Mouse (Mus musculus): ENCODE results near the gene Erc2. TPM values are rescaled to one million over a fixed set of nuclear protein-coding genes. Genes with fewer than 3 reads are reported as not detected.

Gene Erc2
- total RNA-seq (2012; rRNA removed): not detected in 2 replicates
- not detected in 2 replicates for total RNA-seq (2014; rRNA removed)
- polyA plus RNA-seq (2012; ENCODE audit: insufficient read length, low read depth): not detected in 2 replicates

- Histone ChIP-seq H3K36me3 (replicated peaks in 1 of 2; ENCODE audit: control insufficient read depth in 1 of 2, insufficient read depth in 1 of 2, low read length in 1 of 2) (no peaks in the 10 kb centered on the region), H3K4me3 (replicated peaks in 1 of 3; ENCODE audit: low read depth in 2 of 3, low read length in 2 of 3, poor library complexity in 1 of 3) (no peak within 1 kb of the TSS), H3K27ac (ENCODE audit: insufficient read depth, low read depth) (no peak within 1 kb of the TSS), H3K9ac (ENCODE audit: insufficient read depth, low read depth) (no peak within 1 kb of the TSS), H3K4me2 (ENCODE audit: insufficient read depth, low read depth, poor library complexity, severe bottlenecking) (no peak within 1 kb of the TSS), H3K79me2 (replicated peaks; ENCODE audit: control insufficient read depth, extremely low read depth, insufficient read depth, poor library complexity, severe bottlenecking) (no peaks in the 10 kb centered on the region), H3K9me3 (replicated peaks; ENCODE audit: low read length) (no peaks in the 10 kb centered on the region), H3K4me1 (ENCODE audit: control insufficient read depth in 1 of 2, insufficient read depth in 2 of 2) (no peaks in the 10 kb centered on the region), H3K27me3 (replicated peaks) (no peaks in the 10 kb centered on the region)
- DNase-seq (ENCODE audit: extremely low read depth): no peak
- TF ChIP-seq ETS1 (conservative IDR thresholded peaks at IDR 0.05; ENCODE audit: low read depth, low read length) (no peak), CTCF (conservative IDR thresholded peaks at IDR 0.05 in 1 of 2, IDR thresholded peaks at IDR 0.05 in 1 of 2; ENCODE audit: low read depth in 2 of 2, low read length in 2 of 2) (no peak), USF2 (conservative IDR thresholded peaks at IDR 0.05; ENCODE audit: low read depth, low read length) (no peak), MXI1 (IDR thresholded peaks at IDR 0.05; ENCODE audit: low read depth, low read length) (no peak), GABPA (IDR thresholded peaks at IDR 0.05; ENCODE audit: insufficient replicate concordance, low read depth, low read length) (no peak), ZMIZ1 (IDR thresholded peaks at IDR 0.05; ENCODE audit: low read depth, low read length) (no peak), BHLHE40 (IDR thresholded peaks at IDR 0.05; ENCODE audit: low read depth, low read length) (no peak), CHD2 (IDR thresholded peaks at IDR 0.05; ENCODE audit: low read length) (no peak), KAT2A (IDR thresholded peaks at IDR 0.05; ENCODE audit: insufficient replicate concordance, low read length) (no peak), POLR2AphosphoS2 (IDR thresholded peaks at IDR 0.05; ENCODE audit: low read depth, low read length) (no peak), ZC3H11A (IDR thresholded peaks at IDR 0.05; ENCODE audit: low read depth, low read length) (no peak)
- in situ Hi-C loops (cut with MboI; ENCODE audit: low pct_ligation_motif_present, low pct_unique_long_range_greater_than_20kb, low sequenced_read_pairs) (no loop called here), dilution Hi-C loops (cut with MboI; ENCODE audit: extremely low pct_ligation_motif_present, extremely low pct_unique_long_range_greater_than_20kb, low sequenced_read_pairs) (no loop called here)
Measured at GRCm38 (mm10) chr14:27622176-27622922, at the start of gene Erc2. Gene Erc2 (plus strand): TSS chr14:27622428.

GRCm38 (mm10) chr14:27578443-27578842 lies 43.8 kb upstream of the Erc2 start:
- dilution Hi-C loops (cut with MboI; ENCODE audit: extremely low pct_ligation_motif_present, extremely low pct_unique_long_range_greater_than_20kb, low sequenced_read_pairs): no loop called here
- H3K9ac ChIP-seq (ENCODE audit: insufficient read depth, low read depth): no peak overlapping the region
- H3K4me2 ChIP-seq (ENCODE audit: insufficient read depth, low read depth, poor library complexity, severe bottlenecking): no peak overlapping the region
- H3K4me1 ChIP-seq (ENCODE audit: control insufficient read depth in 1 of 2, insufficient read depth in 2 of 2): peaks cover 0 to 27% of the 10 kb centered on the region in 2 experiments; a peak in 2 of 4 replicates
- no peaks in the 10 kb centered on the region for H3K36me3 ChIP-seq (replicated peaks in 1 of 2; ENCODE audit: control insufficient read depth in 1 of 2, insufficient read depth in 1 of 2, low read length in 1 of 2)
- DNase-seq (ENCODE audit: extremely low read depth): no peak
- H3K27ac ChIP-seq (ENCODE audit: insufficient read depth, low read depth): no peak overlapping the region
- no peaks in the 10 kb centered on the region for H3K79me2 ChIP-seq (replicated peaks; ENCODE audit: control insufficient read depth, extremely low read depth, insufficient read depth, poor library complexity, severe bottlenecking)
- H3K27me3 ChIP-seq (replicated peaks): no peaks in the 10 kb centered on the region
- peaks cover 13% of the 10 kb centered on the region for H3K9me3 ChIP-seq (replicated peaks; ENCODE audit: low read length)
- in situ Hi-C loops (cut with MboI; ENCODE audit: low pct_ligation_motif_present, low pct_unique_long_range_greater_than_20kb, low sequenced_read_pairs): loop anchor here (25.0 kb wide), 2 partner anchors 159 to 391 kb away; no protein-coding TSS in a partner anchor
- no peak for TF ChIP-seq PAX5 (IDR thresholded peaks at IDR 0.05; ENCODE audit: low read length)
- TF ChIP-seq POLR2A (IDR thresholded peaks at IDR 0.05; ENCODE audit: low read depth, low read length): no peak
- no peak for TF ChIP-seq NRF1 (IDR thresholded peaks at IDR 0.05; ENCODE audit: low read depth, low read length)
- TF ChIP-seq USF1 (IDR thresholded peaks at IDR 0.05; ENCODE audit: low read depth, low read length): no peak
- no peak for TF ChIP-seq TBP (conservative IDR thresholded peaks at IDR 0.05; ENCODE audit: low read depth, low read length)
- TF ChIP-seq USF2 (conservative IDR thresholded peaks at IDR 0.05; ENCODE audit: low read depth, low read length): no peak
- no peak for TF ChIP-seq ZNF384 (IDR thresholded peaks at IDR 0.05; ENCODE audit: low read depth, low read length)
- no peak for TF ChIP-seq KAT2A (IDR thresholded peaks at IDR 0.05; ENCODE audit: insufficient replicate concordance, low read length)
- no peak for TF ChIP-seq TCF12 (IDR thresholded peaks at IDR 0.05; ENCODE audit: low read depth, low read length)
- no peak for TF ChIP-seq MAFK (IDR thresholded peaks at IDR 0.05; ENCODE audit: insufficient replicate concordance, low read length)
- no peak for TF ChIP-seq MAX (IDR thresholded peaks at IDR 0.05; ENCODE audit: low read length)
- TF ChIP-seq E2F4 (IDR thresholded peaks at IDR 0.05; ENCODE audit: insufficient replicate concordance, low read depth, low read length): no peak
- TF ChIP-seq CHD1 (IDR thresholded peaks at IDR 0.05; ENCODE audit: low read depth, low read length): no peak
- TF ChIP-seq UBTF (IDR thresholded peaks at IDR 0.05; ENCODE audit: low read depth, low read length): no peak
- TF ChIP-seq ZMIZ1 (IDR thresholded peaks at IDR 0.05; ENCODE audit: low read depth, low read length): no peak
- TF ChIP-seq CTCF (conservative IDR thresholded peaks at IDR 0.05 in 1 of 2, IDR thresholded peaks at IDR 0.05 in 1 of 2; ENCODE audit: low read depth in 2 of 2, low read length in 2 of 2): no peak
- H3K4me3 ChIP-seq (replicated peaks in 1 of 3; ENCODE audit: low read depth in 2 of 3, low read length in 2 of 3, poor library complexity in 1 of 3): no peak overlapping the region

Data from CH12.LX (cell line).